Mouse (Mus musculus) hindbrain, embryonic 14.5 days (tissue): Measurements from ENCODE around the gene Zfp146. TPM values are rescaled to one million over a fixed set of nuclear protein-coding genes. Genes with fewer than 3 reads are reported as not detected.
"Not testable (repeated sequence)": the region's sequence is repeated elsewhere in the genome, so short reads cannot be mapped to it uniquely, and the experiment has no call there.

ENCODE experiments used
- ATAC-seq: fragments of 200-750 bp; cut with Nextera tagmentation; 2 replicates; pipeline ENCODE4 v1.8.0; 2017; ENCODE audit warnings: moderate number of reproducible peaks, mild to moderate bottlenecking, moderate TSS enrichment, moderate library complexity; ENCODE audit not compliant: low FRiP score
- DNase-seq: peaks from one replicate; pipeline ENCODE4 v3.0.0-alpha.2; 2015; ENCODE audit warnings: low spot score
- H3K27ac ChIP-seq: fragments of 300-500 bp; sonication (generic); 2 replicates; pipeline ENCODE4 v1.5.1; 2014; ENCODE audit warnings: mild to moderate bottlenecking, moderate library complexity
- H3K27me3 ChIP-seq: fragments of 300-500 bp; sonication (generic); 2 replicates; pipeline ENCODE4 v1.6.1; 2014; ENCODE audit warnings: mild to moderate bottlenecking, low read length, mixed read lengths; ENCODE audit not compliant: control insufficient read depth, insufficient read depth
- H3K36me3 ChIP-seq: fragments of 300-500 bp; sonication (generic); replicated peaks from 2 replicates; pipeline ENCODE4 v1.6.1; 2014; ENCODE audit not compliant: control insufficient read depth, insufficient read depth
- H3K4me1 ChIP-seq: fragments of 300-500 bp; sonication (generic); replicated peaks from 2 replicates; pipeline ENCODE4 v1.6.1; 2014; ENCODE audit warnings: antibody characterized with exemption, low read length, mixed read lengths; ENCODE audit not compliant: control insufficient read depth, insufficient read depth
- H3K4me2 ChIP-seq: fragments of 300-500 bp; sonication (generic); replicated peaks from 2 replicates; pipeline ENCODE4 v1.6.1; 2014; ENCODE audit warnings: mild to moderate bottlenecking, moderate library complexity
- H3K4me3 ChIP-seq: fragments of 300-500 bp; sonication (generic); replicated peaks from 2 replicates; pipeline ENCODE4 v1.5.1; 2014; ENCODE audit warnings: mild to moderate bottlenecking, low read length
- H3K9ac ChIP-seq: fragments of 300-500 bp; sonication (generic); 2 replicates; pipeline ENCODE4 v1.6.1; 2014
- H3K9me3 ChIP-seq: fragments of 300-500 bp; sonication (generic); 2 replicates; pipeline ENCODE4 v1.6.1; 2016; ENCODE audit warnings: low read length; ENCODE audit not compliant: control insufficient read depth
- WGBS: fragments of 180-500 bp; shearing (Covaris S2); extraction: QIAGEN DNeasy Blood & Tissue Kit; methylation state at CpG from one replicate; pipeline ENCODE4 v1.1.7; 2014; 5-methylcytosine and 5-hydroxymethylcytosine counted together
- polyA plus RNA-seq: library from polyadenylated mRNA; unstranded; fragments of >200 nt; fragmentation: Nextera tagmentation; extraction: Ambion mirVana; gene quantifications from 2 replicates; pipeline ENCODE4 v1.2.1, GENCODE M21; 2014

The Zfp146 gene
- polyA plus RNA-seq, result 13.2 and 14.0 TPM in 2 replicates

- ATAC-seq, result peak; percentile 96
- Histone ChIP-seq H3K9ac (peak within 1 kb of the TSS; percentile 83), H3K4me1 (peaks cover 14% of the 10 kb centered on the region), H3K36me3 (peaks cover 22% of the 10 kb centered on the region; the same call in 1 of the 2 replicates), H3K4me2 (peak within 1 kb of the TSS; percentile 59), H3K27ac (peak within 1 kb of the TSS; percentile 90), H3K4me3 (peak within 1 kb of the TSS; percentile 71), H3K9me3 (peaks cover 26% of the 10 kb centered on the region), H3K27me3 (no peaks in the 10 kb centered on the region)
- DNase-seq, result peak; percentile 96
- under 1% methylated on average over 36 of the region's 36 CpGs for WGBS
Measured at GRCm38 (mm10) chr7:30169583-30170282, at the start of gene Zfp146. Gene Zfp146, minus strand, starts transcription at chr7:30169750.

- no peaks in the 10 kb centered on the region; the same call in 1 of the 2 replicates for H3K4me1 ChIP-seq
- 85% methylated on average over 2 of the region's 2 CpGs for WGBS
- no peak overlapping the region for H3K4me2 ChIP-seq
- H3K27ac ChIP-seq, result no peak overlapping the region
- H3K9me3 ChIP-seq, result no peaks in the 10 kb centered on the region
- no peak for ATAC-seq
- no peaks in the 10 kb centered on the region; the same call in 1 of the 2 replicates for H3K36me3 ChIP-seq
- H3K4me3 ChIP-seq, result no peak overlapping the region
- no peak overlapping the region for H3K9ac ChIP-seq
- H3K27me3 ChIP-seq, result no peaks in the 10 kb centered on the region
- DNase-seq, result no peak
Measured at GRCm38 (mm10) chr7:30217277-30217676, 47.7 kb upstream of the Zfp146 start.

- no peaks in the 10 kb centered on the region for H3K36me3 ChIP-seq
- H3K9ac ChIP-seq, result peak overlapping the region; percentile 31
- H3K9me3 ChIP-seq, result no peaks in the 10 kb centered on the region
- peak; percentile 81 for ATAC-seq
- no peak overlapping the region for H3K4me3 ChIP-seq
- DNase-seq, result peak; percentile 90
- H3K27me3 ChIP-seq, result no peaks in the 10 kb centered on the region
- H3K4me1 ChIP-seq, result no peaks in the 10 kb centered on the region; the same call in 1 of the 2 replicates
- H3K27ac ChIP-seq, result peak overlapping the region; percentile 67; the same call in 1 of the 2 replicates
- peak overlapping the region; percentile 39 for H3K4me2 ChIP-seq
- WGBS, result 2% methylated on average over 15 of the region's 16 CpGs
Measured at GRCm38 (mm10) chr7:30216723-30217151, 47.2 kb upstream of the Zfp146 start.

GRCm38 (mm10) chr7:30215875-30216274, 46.3 kb upstream of the Zfp146 start:
- no peak overlapping the region for H3K4me2 ChIP-seq
- no peak for ATAC-seq
- DNase-seq, result no peak
- no peaks in the 10 kb centered on the region for H3K9me3 ChIP-seq
- H3K36me3 ChIP-seq, result no peaks in the 10 kb centered on the region
- H3K4me1 ChIP-seq, result no peaks in the 10 kb centered on the region; the same call in 1 of the 2 replicates
- H3K27ac ChIP-seq, result no peak overlapping the region
- no peak overlapping the region for H3K4me3 ChIP-seq
- H3K27me3 ChIP-seq, result no peaks in the 10 kb centered on the region
- 58% methylated on average over 3 of the region's 3 CpGs for WGBS
- H3K9ac ChIP-seq, result no peak overlapping the region

GRCm38 (mm10) chr7:30213881-30214280, 44.3 kb upstream of the Zfp146 start:
- H3K4me3 ChIP-seq, result no peak overlapping the region
- WGBS, result 91% methylated on average over 3 of the region's 3 CpGs
- no peak for ATAC-seq

GRCm38 (mm10) chr7:30211025-30211424, 41.5 kb upstream of the Zfp146 start:
- Histone ChIP-seq H3K4me2 (no peak overlapping the region), H3K4me1 (no peaks in the 10 kb centered on the region), H3K4me3 (no peak overlapping the region), H3K9ac (no peak overlapping the region), H3K36me3 (no peaks in the 10 kb centered on the region), H3K27ac (no peak overlapping the region), H3K9me3 (no peaks in the 10 kb centered on the region), H3K27me3 (no peaks in the 10 kb centered on the region)
- DNase-seq (no peak), ATAC-seq (no peak)
- 22% methylated on average over 4 of the region's 4 CpGs for WGBS

More at GRCm38 (mm10) chr7:30213881-30214280, 44.3 kb upstream of the Zfp146 start:
- no peaks in the 10 kb centered on the region for H3K4me1 ChIP-seq
- no peaks in the 10 kb centered on the region for H3K9me3 ChIP-seq
- DNase-seq, result no peak
- H3K9ac ChIP-seq, result no peak overlapping the region
- H3K27ac ChIP-seq, result no peak overlapping the region
- H3K36me3 ChIP-seq, result no peaks in the 10 kb centered on the region
- no peaks in the 10 kb centered on the region for H3K27me3 ChIP-seq
- H3K4me2 ChIP-seq, result no peak overlapping the region

- not testable (repeated sequence) for H3K9ac ChIP-seq, DNase-seq, H3K27me3 ChIP-seq, ATAC-seq, H3K4me2 ChIP-seq, H3K9me3 ChIP-seq, H3K4me3 ChIP-seq, H3K36me3 ChIP-seq, H3K27ac ChIP-seq, H3K4me1 ChIP-seq
- WGBS, result 52% methylated on average over 5 of the region's 5 CpGs
Measured at GRCm38 (mm10) chr7:30206364-30206763, 36.8 kb upstream of the Zfp146 start.

GRCm38 (mm10) chr7:30205383-30205782, 35.8 kb upstream of the Zfp146 start:
- H3K27me3 ChIP-seq, result no peaks in the 10 kb centered on the region
- H3K36me3 ChIP-seq, result no peaks in the 10 kb centered on the region
- H3K4me2 ChIP-seq, result no peak overlapping the region
- no peak overlapping the region for H3K27ac ChIP-seq
- H3K9me3 ChIP-seq, result no peaks in the 10 kb centered on the region
- 2% methylated on average over 2 of the region's 2 CpGs for WGBS
- peak; percentile 73 for DNase-seq
- H3K9ac ChIP-seq, result no peak overlapping the region
- no peak for ATAC-seq
- H3K4me3 ChIP-seq, result no peak overlapping the region
- H3K4me1 ChIP-seq, result no peaks in the 10 kb centered on the region

- Histone ChIP-seq H3K4me3 (no peak overlapping the region), H3K4me1 (no peaks in the 10 kb centered on the region), H3K9me3 (no peaks in the 10 kb centered on the region), H3K36me3 (no peaks in the 10 kb centered on the region), H3K27ac (no peak overlapping the region), H3K9ac (no peak overlapping the region), H3K27me3 (no peaks in the 10 kb centered on the region), H3K4me2 (no peak overlapping the region)
- DNase-seq, result no peak
- WGBS, result 18% methylated on average over 8 of the region's 8 CpGs
- no peak for ATAC-seq
Measured at GRCm38 (mm10) chr7:30204380-30204779, 34.8 kb upstream of the Zfp146 start.
